Mouse (Mus musculus): ENCODE measurements around the gene Fcnb. TPM values are rescaled to one million over a fixed set of nuclear protein-coding genes. Genes with fewer than 3 reads are reported as not detected.

The Fcnb gene
- 100 to 1,000 TPM; 164 to 228 TPM for total RNA-seq (2023)

GRCm38 (mm10) chr2:28084768-28085167 lies at the start of gene Fcnb:
Gene Fcnb, minus strand, starts transcription at chr2:28084885.

Other genes with a start within 250 kb of the Fcnb start
- 1 to 10 TPM; 2.7 to 4.0 TPM for gene Col5a1, start 198.5 kb downstream of the Fcnb start, total RNA-seq (2023)
- 10 to 100 TPM; 21.8 to 24.2 TPM for gene Olfm1, start 108.1 kb upstream of the Fcnb start, total RNA-seq (2023)

Measured in neutrophil, adult 83 days (primary cell).